Mouse (Mus musculus): ENCODE measurements around the gene Mier1. TPM values are rescaled to one million over a fixed set of nuclear protein-coding genes. Genes with fewer than 3 reads are reported as not detected.
A peak's percentile ranks its signal among the peaks of the same experiment; 100 is the strongest.

Mier1 gene
- polyA plus RNA-seq, 1 experiment = 78.0 TPM

DNA sequence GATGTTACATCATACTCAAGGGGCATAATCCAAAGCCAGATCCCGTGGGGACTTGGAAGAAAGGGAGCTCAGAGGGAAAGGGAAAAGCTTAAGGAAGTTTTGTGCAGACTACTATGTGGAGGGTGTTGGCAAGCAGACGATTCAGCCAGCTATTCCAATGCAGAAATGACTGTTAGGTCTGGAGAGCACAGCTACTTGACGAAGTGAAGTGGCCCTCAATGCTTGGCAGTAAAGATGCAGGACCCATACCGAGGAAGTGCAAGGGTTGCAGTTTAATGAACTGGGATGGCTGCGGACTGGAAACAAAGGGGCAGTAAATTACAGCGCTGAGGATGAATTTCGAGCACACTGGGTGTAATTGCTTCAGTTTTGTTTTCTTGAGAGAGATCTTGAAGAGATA is 1.5 kb upstream of the Mier1 start:
- Histone ChIP-seq H3K4me1 (ENCODE audit: control insufficient read depth, insufficient read depth, low read length) (peaks cover 3% of the 10 kb centered on the region), H3K4me3 (replicated peaks; ENCODE audit: control insufficient read depth, low read depth, low read length) (no peak overlapping the region), H3K27ac (ENCODE audit: control insufficient read depth, insufficient read depth, low read depth, low read length, poor library complexity) (no peak overlapping the region)
- WGBS = 69% methylated on average over 7 of the region's 7 CpGs
- no peak for TF ChIP-seq POLR2A (IDR thresholded peaks at IDR 0.05; ENCODE audit: borderline replicate concordance, control insufficient read depth, low read depth, low read length)
- TF ChIP-seq CTCF (IDR thresholded peaks at IDR 0.05; ENCODE audit: control insufficient read depth, insufficient read depth, low read length) = no peak

DNA sequence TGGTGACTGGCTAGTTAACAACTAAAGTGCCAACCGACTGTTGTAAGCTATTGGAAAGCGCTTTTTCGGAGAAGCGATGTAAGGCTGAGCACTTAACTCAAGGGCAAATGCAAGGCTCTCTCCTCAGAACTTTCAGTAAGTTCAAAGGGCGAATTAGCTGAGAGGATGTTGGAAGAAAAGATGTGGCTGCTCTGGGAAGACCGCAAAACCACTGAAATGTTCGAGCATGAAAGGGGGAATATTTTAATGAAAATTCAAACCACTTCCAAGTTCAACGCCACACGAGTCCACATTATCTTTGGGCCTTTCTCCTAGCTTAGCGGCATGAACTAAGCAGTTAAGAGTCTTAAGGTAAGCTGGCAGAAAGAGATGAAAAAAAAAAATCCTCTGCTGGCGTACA is 788 bp upstream of the Mier1 start:
- no peak for TF ChIP-seq CTCF (IDR thresholded peaks at IDR 0.05; ENCODE audit: control insufficient read depth, insufficient read depth, low read length)
- no peak for TF ChIP-seq POLR2A (IDR thresholded peaks at IDR 0.05; ENCODE audit: borderline replicate concordance, control insufficient read depth, low read depth, low read length)

GRCm38 (mm10) chr4:103118888-103119228 is 4.7 kb downstream of the Mier1 start:
- TF ChIP-seq CTCF (IDR thresholded peaks at IDR 0.05; ENCODE audit: control insufficient read depth, insufficient read depth, low read length) (no peak), POLR2A (IDR thresholded peaks at IDR 0.05; ENCODE audit: borderline replicate concordance, control insufficient read depth, low read depth, low read length) (no peak)

More for the DNA sequence above, 788 bp upstream of the Mier1 start:
- H3K4me1 ChIP-seq (ENCODE audit: control insufficient read depth, insufficient read depth, low read length) = peaks cover 3% of the 10 kb centered on the region
- peak overlapping the region; percentile 97 for H3K4me3 ChIP-seq (replicated peaks; ENCODE audit: control insufficient read depth, low read depth, low read length)
- no peak overlapping the region for H3K27ac ChIP-seq (ENCODE audit: control insufficient read depth, insufficient read depth, low read depth, low read length, poor library complexity)
- 7% methylated on average over 11 of the region's 11 CpGs for WGBS

GRCm38 (mm10) chr4:103119229-103120027 is 5.2 kb downstream of the Mier1 start:
- under 1% methylated on average over 106 of the region's 111 CpGs for WGBS
- H3K27ac ChIP-seq (ENCODE audit: control insufficient read depth, insufficient read depth, low read depth, low read length, poor library complexity) = peak overlapping the region; percentile 99
- TF ChIP-seq CTCF (IDR thresholded peaks at IDR 0.05; ENCODE audit: control insufficient read depth, insufficient read depth, low read length) (no peak), POLR2A (IDR thresholded peaks at IDR 0.05; ENCODE audit: borderline replicate concordance, control insufficient read depth, low read depth, low read length) (peak; percentile 76; the same call in 1 of the 2 replicates)
- peaks cover 6% of the 10 kb centered on the region for H3K4me1 ChIP-seq (ENCODE audit: control insufficient read depth, insufficient read depth, low read length)
- peak overlapping the region; percentile 98 for H3K4me3 ChIP-seq (replicated peaks; ENCODE audit: control insufficient read depth, low read depth, low read length)

More at GRCm38 (mm10) chr4:103118888-103119228, 4.7 kb downstream of the Mier1 start:
- Histone ChIP-seq H3K4me3 (replicated peaks; ENCODE audit: control insufficient read depth, low read depth, low read length) (peak overlapping the region; percentile 75), H3K4me1 (ENCODE audit: control insufficient read depth, insufficient read depth, low read length) (peaks cover 6% of the 10 kb centered on the region), H3K27ac (ENCODE audit: control insufficient read depth, insufficient read depth, low read depth, low read length, poor library complexity) (peak overlapping the region; percentile 99)
- WGBS = 3% methylated on average over 15 of the region's 15 CpGs

DNA sequence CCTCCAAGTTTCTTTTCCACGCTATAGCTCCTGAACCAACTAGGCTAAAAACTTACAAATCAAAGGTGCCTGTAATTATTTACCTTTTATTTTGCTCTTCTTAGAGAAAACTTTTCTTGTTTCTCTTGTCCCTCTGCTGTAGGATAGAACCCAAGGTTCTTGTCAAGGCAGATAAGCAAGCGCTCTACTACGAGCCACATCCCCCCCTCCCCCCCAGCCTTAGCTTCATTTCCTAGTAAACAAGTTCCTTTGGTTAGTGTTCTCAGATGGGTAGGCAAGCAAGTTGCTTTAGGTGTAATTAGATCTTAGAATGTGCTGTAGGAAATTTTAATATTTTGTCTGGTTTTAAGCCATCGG is 5.8 kb downstream of the Mier1 start:
- TF ChIP-seq POLR2A (IDR thresholded peaks at IDR 0.05; ENCODE audit: borderline replicate concordance, control insufficient read depth, low read depth, low read length) (no peak), CTCF (IDR thresholded peaks at IDR 0.05; ENCODE audit: control insufficient read depth, insufficient read depth, low read length) (no peak)
- 0% methylated on average over 4 of the region's 4 CpGs for WGBS
- H3K4me3 ChIP-seq (replicated peaks; ENCODE audit: control insufficient read depth, low read depth, low read length) = peak overlapping the region; percentile 98

DNA sequence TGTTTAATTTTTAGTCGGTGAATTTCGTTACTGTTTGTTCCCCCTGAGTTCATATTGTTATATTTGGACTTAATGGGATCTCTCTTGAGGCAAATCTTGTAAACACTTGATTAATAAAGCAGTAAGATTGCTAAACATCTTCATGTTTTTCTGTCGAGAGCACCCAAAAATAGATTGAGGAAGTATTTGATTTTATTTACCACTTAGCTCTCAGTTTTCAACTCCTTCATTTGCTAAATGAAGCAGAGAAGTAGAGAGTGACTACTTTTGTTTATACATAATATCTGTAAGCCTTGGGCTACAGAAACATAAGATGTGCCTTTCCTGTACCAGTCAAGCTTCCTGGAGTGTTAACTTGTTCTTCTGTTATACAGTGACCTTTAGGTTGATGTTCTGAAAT is 6.2 kb downstream of the Mier1 start:
- TF ChIP-seq CTCF (IDR thresholded peaks at IDR 0.05; ENCODE audit: control insufficient read depth, insufficient read depth, low read length) = no peak
- no peak for TF ChIP-seq POLR2A (IDR thresholded peaks at IDR 0.05; ENCODE audit: borderline replicate concordance, control insufficient read depth, low read depth, low read length)
- 1% methylated on average over 3 of the region's 3 CpGs for WGBS

More for the DNA sequence above, 5.8 kb downstream of the Mier1 start:
- peaks cover 5% of the 10 kb centered on the region; the same call in 1 of the 2 replicates for H3K4me1 ChIP-seq (ENCODE audit: control insufficient read depth, insufficient read depth, low read length)
- peak overlapping the region; percentile 99 for H3K27ac ChIP-seq (ENCODE audit: control insufficient read depth, insufficient read depth, low read depth, low read length, poor library complexity)

DNA sequence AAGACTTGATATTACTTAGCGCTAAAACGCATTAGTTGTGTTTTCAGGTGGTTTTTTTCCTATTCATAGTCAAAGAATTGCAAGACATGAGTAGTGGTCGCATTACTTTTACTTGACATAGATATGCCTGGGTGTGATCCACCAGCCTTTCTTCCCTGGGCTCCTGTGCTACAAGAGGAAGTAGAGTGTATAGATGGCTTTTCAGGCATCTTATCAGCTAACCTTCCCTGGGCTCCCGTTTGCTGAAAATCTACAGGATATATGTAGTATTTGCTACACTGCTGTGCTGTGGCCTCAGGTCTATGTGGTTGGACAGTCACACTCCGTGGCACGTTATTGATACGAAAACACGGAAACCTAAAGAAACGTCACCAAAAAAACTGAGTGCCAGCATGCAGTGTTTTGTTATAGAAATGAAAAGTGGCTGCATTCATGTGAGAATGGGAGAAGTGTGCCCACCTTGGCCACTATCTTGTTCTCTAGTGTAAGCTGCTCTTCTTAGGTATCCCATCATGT is 6.7 kb downstream of the Mier1 start:
- no peak for TF ChIP-seq CTCF (IDR thresholded peaks at IDR 0.05; ENCODE audit: control insufficient read depth, insufficient read depth, low read length)
- TF ChIP-seq POLR2A (IDR thresholded peaks at IDR 0.05; ENCODE audit: borderline replicate concordance, control insufficient read depth, low read depth, low read length) = no peak
- whole genome bisulfite sequencing = 36% methylated on average over 9 of the region's 9 CpGs
- H3K27ac ChIP-seq (ENCODE audit: control insufficient read depth, insufficient read depth, low read depth, low read length, poor library complexity) = no peak overlapping the region; the same call in 1 of the 2 replicates
- H3K4me3 ChIP-seq (replicated peaks; ENCODE audit: control insufficient read depth, low read depth, low read length) = peak overlapping the region; percentile 62
- peaks cover 3% of the 10 kb centered on the region; the same call in 1 of the 2 replicates for H3K4me1 ChIP-seq (ENCODE audit: control insufficient read depth, insufficient read depth, low read length)

More for the DNA sequence above, 6.2 kb downstream of the Mier1 start:
- Histone ChIP-seq H3K4me3 (replicated peaks; ENCODE audit: control insufficient read depth, low read depth, low read length) (peak overlapping the region; percentile 98), H3K27ac (ENCODE audit: control insufficient read depth, insufficient read depth, low read depth, low read length, poor library complexity) (no peak overlapping the region), H3K4me1 (ENCODE audit: control insufficient read depth, insufficient read depth, low read length) (peaks cover 4% of the 10 kb centered on the region; the same call in 1 of the 2 replicates)

DNA sequence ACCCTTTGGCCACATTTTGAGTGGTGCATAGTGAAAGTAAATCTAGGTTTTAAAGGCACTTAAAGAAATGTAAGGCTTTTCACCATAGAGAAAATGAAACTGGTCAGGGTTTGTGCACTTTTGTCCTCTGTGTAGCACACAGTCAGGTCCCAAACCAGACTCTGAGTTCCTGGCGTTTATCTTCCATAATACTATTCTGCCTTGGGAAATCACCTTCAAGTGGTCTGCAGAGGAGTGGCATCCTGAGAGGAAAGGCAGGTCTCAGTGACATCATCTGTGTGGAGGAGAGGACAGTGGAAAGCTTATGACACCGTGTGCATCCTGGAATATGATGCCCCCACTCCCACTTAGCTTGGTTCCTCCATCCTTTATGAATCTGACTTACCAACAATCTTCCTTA is 8.9 kb downstream of the Mier1 start:
- peak overlapping the region; percentile 38 for H3K4me3 ChIP-seq (replicated peaks; ENCODE audit: control insufficient read depth, low read depth, low read length)
- peaks cover 3% of the 10 kb centered on the region; the same call in 1 of the 2 replicates for H3K4me1 ChIP-seq (ENCODE audit: control insufficient read depth, insufficient read depth, low read length)
- TF ChIP-seq POLR2A (IDR thresholded peaks at IDR 0.05; ENCODE audit: borderline replicate concordance, control insufficient read depth, low read depth, low read length) (no peak), CTCF (IDR thresholded peaks at IDR 0.05; ENCODE audit: control insufficient read depth, insufficient read depth, low read length) (no peak)
- WGBS = 5% methylated on average over 2 of the region's 2 CpGs
- no peak overlapping the region for H3K27ac ChIP-seq (ENCODE audit: control insufficient read depth, insufficient read depth, low read depth, low read length, poor library complexity)
